Mouse (Mus musculus) heart, adult 2 months (tissue): ENCODE measurements around the gene Rex1bd. TPM values are rescaled to one million over a fixed set of nuclear protein-coding genes. Genes with fewer than 3 reads are reported as not detected.

ENCODE experiments used
- DNase-seq, 2 experiments: peaks; one replicate each; pipeline ENCODE4 v3.0.0; 2021
- H3K27ac ChIP-seq: fragments of 200-600 bp; 2 replicates; pipeline ENCODE4 v1.8.1; 2022
- H3K27me3 ChIP-seq: fragments of 200-500 bp; 2 replicates; pipeline ENCODE4 v1.6.1; 2012; ENCODE audit warnings: mild to moderate bottlenecking, low read length, inconsistent platforms, mixed read lengths; ENCODE audit not compliant: control insufficient read depth, insufficient read depth
- H3K36me3 ChIP-seq: fragments of 200-500 bp; 2 replicates; pipeline ENCODE4 v1.6.1; 2012; ENCODE audit warnings: low read length, inconsistent platforms; ENCODE audit not compliant: control insufficient read depth, insufficient read depth
- H3K4me1 ChIP-seq: fragments of 200-500 bp; 2 replicates; pipeline ENCODE4 v1.6.1; 2011; ENCODE audit warnings: low read length; ENCODE audit not compliant: control insufficient read depth, insufficient read depth
- H3K4me3 ChIP-seq: fragments of 200-600 bp; 2 replicates; pipeline ENCODE4 v1.8.1; 2022
- H3K79me2 ChIP-seq: fragments of 200-500 bp; replicated peaks from 2 replicates; pipeline ENCODE4 v1.6.1; 2012; ENCODE audit warnings: mild to moderate bottlenecking, inconsistent platforms, low read length, moderate library complexity, mixed read lengths; ENCODE audit not compliant: control insufficient read depth, insufficient read depth
- H3K9ac ChIP-seq: fragments of 200-500 bp; 2 replicates; pipeline ENCODE4 v1.6.1; 2012; ENCODE audit warnings: low read depth, mild to moderate bottlenecking, control low read depth, inconsistent platforms, low read length, mixed read lengths
- CTCF ChIP-seq: fragments of 200-600 bp; IDR thresholded peaks from 2 replicates; pipeline ENCODE4 v1.8.1; 2022; ENCODE audit warnings: antibody characterized with exemption, mild to moderate bottlenecking, moderate library complexity
- EP300 ChIP-seq: fragments of 200-500 bp; IDR thresholded peaks from 2 replicates; pipeline ENCODE4 v1.6.1; 2011; ENCODE audit warnings: low read depth, low read length, control low read depth; ENCODE audit not compliant: insufficient read depth
- POLR2A ChIP-seq: fragments of 200-500 bp; IDR thresholded peaks from 2 replicates; pipeline ENCODE4 v1.6.1; 2011; ENCODE audit warnings: mild to moderate bottlenecking, low read depth, low read length, control low read depth; ENCODE audit not compliant: insufficient read depth
- WGBS: fragments of 180-500 bp; shearing (Covaris S2); methylation state at CpG from one replicate; pipeline ENCODE4 v1.1.7; 2018; 5-methylcytosine and 5-hydroxymethylcytosine counted together
- intact Hi-C: fragments of 180-260 bp; cut with DNase I; formaldehyde crosslinking; loops from one replicate; pipeline ENCODE4 v1.15.1; 2025
- polyA plus RNA-seq: library from polyadenylated mRNA; depleted of rRNA; stranded (reverse); fragments of >200 nt; gene quantifications from 2 replicates; pipeline ENCODE4 v1.2.3, GENCODE M21; 2012
- total RNA-seq, 2 experiments: library from RNA; stranded (reverse); gene quantifications; 2 replicates each; pipeline ENCODE4 v1.2.3; 2021

Rex1bd gene
- total and polyA plus RNA-seq, 3 experiments, result 111 to 145 (median 118) TPM

- H3K79me2 ChIP-seq, result no peaks in the 10 kb centered on the region
- H3K27me3 ChIP-seq, result peaks cover 18% of the 10 kb centered on the region
- H3K27ac ChIP-seq, result no peak overlapping the region
- H3K9ac ChIP-seq, result no peak overlapping the region
- no peaks in the 10 kb centered on the region for H3K36me3 ChIP-seq
- TF ChIP-seq POLR2A, result no peak
- no peak for TF ChIP-seq EP300
- no peak for TF ChIP-seq CTCF
- H3K4me1 ChIP-seq, result no peaks in the 10 kb centered on the region
- H3K4me3 ChIP-seq, result no peak overlapping the region
- intact Hi-C loops, result no loop called here
- DNase-seq, result no peak
- WGBS, result 24% methylated on average over 12 of the region's 12 CpGs
Observed at GRCm38 (mm10) chr8:70495771-70496062, 10.8 kb downstream of the Rex1bd start.

- Histone ChIP-seq H3K4me3 (no peak overlapping the region), H3K27me3 (peaks cover 17% of the 10 kb centered on the region), H3K79me2 (no peaks in the 10 kb centered on the region), H3K9ac (no peak overlapping the region), H3K36me3 (no peaks in the 10 kb centered on the region), H3K27ac (no peak overlapping the region), H3K4me1 (no peaks in the 10 kb centered on the region)
- 21% methylated on average over 21 of the region's 21 CpGs for WGBS
- no peak for DNase-seq
- intact Hi-C loops, result no loop called here
- TF ChIP-seq CTCF (no peak), EP300 (no peak), POLR2A (no peak)
Observed at GRCm38 (mm10) chr8:70495001-70495770, 11.4 kb downstream of the Rex1bd start.

GRCm38 (mm10) chr8:70494416-70494945, 12.1 kb downstream of the Rex1bd start:
- H3K4me3 ChIP-seq, result no peak overlapping the region
- no peak overlapping the region for H3K27ac ChIP-seq
- no peak overlapping the region for H3K9ac ChIP-seq
- no peaks in the 10 kb centered on the region for H3K4me1 ChIP-seq
- no peaks in the 10 kb centered on the region for H3K79me2 ChIP-seq
- peaks cover 20% of the 10 kb centered on the region for H3K27me3 ChIP-seq
- TF ChIP-seq CTCF, result no peak
- no peak for TF ChIP-seq POLR2A
- no peak for TF ChIP-seq EP300
- no peaks in the 10 kb centered on the region for H3K36me3 ChIP-seq
- no peak for DNase-seq
- WGBS, result 8% methylated on average over 28 of the region's 28 CpGs
- intact Hi-C loops, result no loop called here

- no peak overlapping the region for H3K9ac ChIP-seq
- DNase-seq, result no peak
- peaks cover 22% of the 10 kb centered on the region for H3K27me3 ChIP-seq
- H3K36me3 ChIP-seq, result no peaks in the 10 kb centered on the region
- no peak overlapping the region; the same call in 1 of the 2 replicates for H3K4me3 ChIP-seq
- H3K79me2 ChIP-seq, result no peaks in the 10 kb centered on the region
- H3K4me1 ChIP-seq, result peaks cover 3% of the 10 kb centered on the region; the same call in 1 of the 2 replicates
- 2% methylated on average over 47 of the region's 47 CpGs for WGBS
- intact Hi-C loops, result no loop called here
- no peak overlapping the region for H3K27ac ChIP-seq
- TF ChIP-seq EP300 (no peak), POLR2A (no peak), CTCF (no peak)
Observed at GRCm38 (mm10) chr8:70493692-70494415, 12.7 kb downstream of the Rex1bd start.

- H3K79me2 ChIP-seq, result no peaks in the 10 kb centered on the region
- H3K4me1 ChIP-seq, result peaks cover 5% of the 10 kb centered on the region
- TF ChIP-seq EP300 (no peak), POLR2A (no peak), CTCF (no peak)
- WGBS, result 1% methylated on average over 92 of the region's 93 CpGs
- peaks cover 29% of the 10 kb centered on the region for H3K27me3 ChIP-seq
- no peak for DNase-seq
- H3K36me3 ChIP-seq, result no peaks in the 10 kb centered on the region
- peak within 1 kb of the TSS; percentile 43; the same call in 1 of the 2 replicates for H3K9ac ChIP-seq
- H3K27ac ChIP-seq, result no peak within 1 kb of the TSS
- peak within 1 kb of the TSS; percentile 40 for H3K4me3 ChIP-seq
- intact Hi-C loops, result no loop called here
Observed at GRCm38 (mm10) chr8:70492664-70493640, 13.6 kb downstream of the Rex1bd start, which contains the start of gene Crlf1. TSS of gene Crlf1 (plus strand) at chr8:70493158.
